Mouse (Mus musculus) hindlimb bud, embryonic 11.5 days (tissue): Measurements from ENCODE around the gene Enpp4.

Source experiments
- DNase-seq: peaks from one replicate; pipeline ENCODE4 v3.0.0-alpha.2; 2012; ENCODE audit warnings: low read depth, low spot score; ENCODE audit errors: extremely low spot score

Gene Enpp4

DNA sequence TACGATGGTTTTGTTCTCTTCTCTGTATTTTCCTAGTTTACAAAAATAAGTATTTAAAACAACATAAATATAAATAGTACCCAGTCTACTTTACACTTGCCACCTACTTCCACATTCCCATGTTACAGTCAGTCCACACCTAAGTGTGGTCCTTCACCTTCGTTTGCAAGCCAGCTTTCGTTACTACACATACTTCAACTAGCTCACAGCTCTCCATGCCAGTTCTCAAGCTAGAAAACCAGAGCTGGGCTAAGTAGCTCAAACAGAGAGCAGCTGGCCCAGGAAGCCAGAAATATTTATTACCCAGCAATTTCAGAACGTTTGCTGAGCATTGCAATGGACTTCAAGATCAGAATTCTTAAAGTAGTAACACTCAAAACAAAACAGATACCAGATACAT lies 5.1 kb downstream of the Enpp4 start:
- no peak for DNase-seq

- DNase-seq = no peak
Observed at GRCm38 (mm10) chr17:44091512-44091911, 14.1 kb downstream of the Enpp4 start.

DNA sequence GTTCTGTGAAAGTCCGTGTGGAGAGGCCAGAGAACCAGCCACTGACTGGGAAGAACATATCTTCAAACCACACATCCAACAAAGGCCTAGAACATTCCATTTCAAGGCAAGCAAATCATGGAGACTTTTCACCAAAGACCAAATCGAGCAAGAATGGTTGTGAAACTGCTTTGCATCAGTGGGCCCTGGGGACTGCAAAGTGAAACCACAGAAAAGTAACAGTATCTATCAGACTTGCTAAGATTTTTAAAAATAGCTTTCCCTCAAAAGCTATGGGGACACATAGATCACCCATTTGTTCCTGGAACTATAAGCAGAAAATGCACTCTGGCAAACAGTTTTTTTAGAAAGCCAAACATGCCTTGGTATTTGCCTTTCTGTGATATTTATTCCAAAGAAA lies 14.7 kb downstream of the Enpp4 start:
- no peak for DNase-seq

GRCm38 (mm10) chr17:44088226-44088625 lies 17.4 kb downstream of the Enpp4 start:
- no peak for DNase-seq

GRCm38 (mm10) chr17:44083156-44083555 lies 22.5 kb downstream of the Enpp4 start:
- no peak for DNase-seq

DNA sequence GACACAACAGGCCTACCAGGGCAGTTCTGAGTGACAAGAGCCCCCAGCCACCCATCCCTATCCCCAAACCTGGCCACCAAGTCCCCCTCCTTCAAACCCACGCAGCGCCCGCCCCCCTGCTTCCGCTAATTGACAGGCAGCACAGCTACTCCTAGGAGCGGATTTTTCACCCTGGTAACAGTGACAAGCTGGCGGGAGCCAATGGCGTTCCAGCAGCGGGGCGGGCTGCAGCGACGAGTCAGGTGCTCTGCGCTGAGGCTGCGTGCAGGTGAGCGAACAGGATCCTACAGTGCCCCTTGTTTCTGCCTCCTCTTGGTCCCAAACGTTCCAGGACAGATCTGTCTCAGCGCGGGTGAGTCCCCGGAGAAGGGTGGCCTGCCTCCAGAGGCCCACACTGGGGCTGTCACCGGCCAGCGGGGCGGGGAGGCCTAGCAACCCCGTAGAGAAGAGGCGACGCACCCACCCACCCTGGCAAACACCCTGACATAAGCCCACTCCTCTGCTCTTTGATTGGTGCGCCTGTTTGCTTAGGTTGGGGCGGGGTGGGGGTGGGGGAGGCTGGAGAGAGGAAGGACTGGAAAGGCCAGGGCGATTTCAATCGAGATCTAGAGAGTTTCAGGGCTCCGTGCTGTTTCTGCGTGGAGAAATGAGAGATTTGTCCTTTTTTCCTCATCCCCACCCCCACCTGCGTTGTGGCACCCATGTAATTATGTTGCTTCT lies 26.8 kb downstream of the Enpp4 start, which contains the start of gene Enpp5:
Gene Enpp5 (plus strand): TSS at position 183 of the 720 bp plus-strand sequence.
- no peak for DNase-seq

GRCm38 (mm10) chr17:44077843-44078160 lies 27.8 kb downstream of the Enpp4 start:
- no peak for DNase-seq

GRCm38 (mm10) chr17:44077146-44077842 lies 28.3 kb downstream of the Enpp4 start:
- DNase-seq = no peak

DNA sequence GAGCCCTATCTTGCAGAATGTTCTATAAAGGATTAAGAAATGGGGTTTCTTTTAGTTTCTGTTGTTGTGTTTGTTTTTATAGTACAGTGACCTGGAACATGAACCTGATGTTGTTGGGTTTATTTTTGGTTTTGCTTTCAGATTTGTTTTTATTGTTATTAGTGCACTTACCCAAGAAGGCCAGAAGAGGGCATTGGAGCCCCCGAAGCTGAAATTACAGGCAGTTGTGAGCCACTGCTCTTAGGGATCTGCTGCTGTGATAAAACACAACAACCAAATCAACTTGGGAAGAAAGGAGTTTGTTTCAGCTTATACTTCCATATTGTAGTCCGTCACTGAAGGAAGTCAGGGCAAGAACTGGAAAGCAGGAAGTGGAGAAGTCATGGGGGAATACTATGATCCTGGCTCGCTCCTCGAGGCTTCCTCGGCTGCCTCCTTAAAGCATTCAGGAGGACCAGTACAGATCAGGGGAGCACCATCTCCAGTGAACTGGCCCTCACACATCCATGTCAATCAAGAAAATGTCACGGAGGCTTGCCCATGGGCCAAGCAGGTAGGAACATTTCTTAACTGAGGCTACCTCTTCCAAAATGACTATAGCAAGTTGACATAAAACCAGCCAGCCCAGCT lies 29.4 kb downstream of the Enpp4 start:
- DNase-seq = no peak

- DNase-seq = no peak
Observed at GRCm38 (mm10) chr17:44075601-44076000, 30.0 kb downstream of the Enpp4 start.

DNA sequence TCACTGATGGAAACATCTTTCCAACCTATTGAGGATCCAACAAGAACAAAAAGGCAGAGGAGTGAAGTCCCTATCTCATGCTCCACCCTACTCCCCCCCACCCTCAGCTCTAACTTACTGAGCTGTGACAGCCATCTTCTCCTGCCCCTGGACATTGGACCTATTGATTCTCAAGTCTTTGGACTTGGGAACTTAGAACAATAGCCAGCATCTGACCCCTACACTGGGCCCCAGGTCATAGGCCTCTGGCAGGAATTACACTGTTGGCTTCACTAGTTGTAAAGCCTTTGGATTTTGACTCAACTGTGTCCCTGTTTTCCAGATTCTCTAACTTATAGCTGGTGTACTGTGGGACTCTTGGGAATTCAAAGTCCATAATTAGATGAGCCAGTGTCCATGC lies 33.9 kb downstream of the Enpp4 start:
- no peak for DNase-seq

GRCm38 (mm10) chr17:44068876-44069275 lies 36.7 kb downstream of the Enpp4 start:
- no peak for DNase-seq

DNA sequence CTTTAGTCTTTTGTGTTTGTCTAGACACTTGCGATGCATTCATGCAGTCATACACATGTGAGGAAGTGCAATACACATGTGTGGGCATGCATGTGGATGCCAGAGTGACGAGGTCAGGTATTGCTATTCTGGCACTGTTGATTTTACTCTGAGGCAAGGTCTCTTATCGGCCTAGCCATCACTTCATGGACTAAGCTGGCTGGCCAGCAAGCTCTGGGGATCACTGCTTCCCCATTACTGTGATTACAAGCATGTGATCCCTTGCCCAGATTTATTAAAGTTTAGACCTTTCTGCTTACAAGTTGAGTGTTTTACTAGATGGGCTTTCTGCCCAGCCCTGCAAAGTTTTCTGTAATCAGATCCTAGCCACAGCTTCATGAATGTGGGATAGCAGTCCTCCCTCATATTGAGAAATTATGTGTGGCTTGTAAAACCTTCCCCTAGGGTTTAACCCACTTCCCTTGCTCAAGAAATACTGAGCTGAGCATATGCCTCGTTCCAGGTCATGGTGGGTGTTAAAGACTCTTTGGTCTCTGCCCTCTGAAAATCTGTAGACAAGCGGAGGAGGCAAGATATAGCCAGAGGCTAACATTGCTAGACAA lies 44.2 kb downstream of the Enpp4 start:
- DNase-seq = no peak

GRCm38 (mm10) chr17:44060781-44061180 lies 44.8 kb downstream of the Enpp4 start:
- DNase-seq = no peak

DNA sequence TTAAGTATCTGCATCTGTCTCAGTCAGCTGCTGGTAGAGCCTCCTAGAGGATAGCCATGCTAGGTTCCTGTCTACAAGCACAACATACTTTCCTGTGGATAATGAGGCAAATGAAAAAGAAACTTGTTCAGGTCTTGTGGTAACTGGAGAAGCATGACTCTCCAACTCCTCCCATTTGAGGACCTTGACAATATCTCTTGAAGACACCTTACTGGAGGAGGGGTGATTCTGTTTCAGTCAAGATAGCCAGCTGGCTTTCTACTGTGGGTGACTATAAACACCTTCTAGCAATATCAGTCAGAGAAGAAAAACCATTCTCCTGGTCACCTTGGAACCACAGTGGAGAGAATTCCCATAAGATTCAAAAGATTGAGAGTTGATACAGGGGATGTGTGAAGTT lies 47.5 kb downstream of the Enpp4 start:
- DNase-seq = no peak

DNA sequence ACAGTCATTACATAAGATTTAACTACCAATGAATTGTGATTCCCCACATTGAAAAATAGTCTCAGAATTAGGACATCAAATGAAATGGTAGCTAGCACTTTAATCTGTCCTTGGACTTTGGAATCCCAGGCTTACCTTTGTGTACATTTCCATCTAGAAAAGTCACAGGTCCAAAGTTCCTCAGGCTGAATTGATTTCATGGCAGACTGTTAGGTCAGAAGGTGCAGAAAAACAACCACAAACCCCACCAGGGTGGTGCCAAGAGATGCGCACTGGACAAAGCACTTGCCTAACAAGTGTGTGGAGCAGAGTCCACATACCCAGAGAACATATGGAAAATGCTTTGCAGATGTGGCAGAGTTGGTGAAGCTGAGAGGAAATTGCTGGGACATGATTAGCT lies 48.5 kb downstream of the Enpp4 start:
- no peak for DNase-seq

DNA sequence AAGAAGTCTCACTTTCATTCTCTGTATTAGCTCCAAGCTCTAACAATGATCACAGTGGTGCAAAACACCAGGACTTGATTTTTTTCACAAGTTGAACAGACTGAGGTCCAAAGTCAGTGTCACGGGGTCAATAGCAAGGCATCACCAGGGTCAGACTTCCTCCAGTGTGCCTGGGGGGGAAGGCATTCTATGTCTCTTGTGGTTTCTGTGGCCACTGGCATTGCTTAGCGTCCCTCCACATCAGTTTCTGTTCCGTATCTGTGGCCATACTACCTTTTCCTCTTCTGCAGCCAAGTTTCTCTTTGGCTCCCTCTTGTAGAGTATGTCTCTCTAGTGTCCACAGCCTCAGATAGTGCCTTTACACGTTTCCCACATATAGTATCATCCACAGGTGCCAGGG lies 52.2 kb downstream of the Enpp4 start:
- DNase-seq = no peak
